Mouse (Mus musculus) heart, postnatal 0 days (tissue): ENCODE measurements around the gene Stox1.

Experiments used
- CTCF ChIP-seq: IDR thresholded peaks from 2 replicates; pipeline ENCODE4 v1.5.1; 2016; ENCODE audit warnings: antibody characterized with exemption, control low read depth, low read depth
- EP300 ChIP-seq: IDR thresholded peaks from 2 replicates; pipeline ENCODE4 v1.6.1; 2016; ENCODE audit warnings: antibody characterized with exemption, low read depth

DNA sequence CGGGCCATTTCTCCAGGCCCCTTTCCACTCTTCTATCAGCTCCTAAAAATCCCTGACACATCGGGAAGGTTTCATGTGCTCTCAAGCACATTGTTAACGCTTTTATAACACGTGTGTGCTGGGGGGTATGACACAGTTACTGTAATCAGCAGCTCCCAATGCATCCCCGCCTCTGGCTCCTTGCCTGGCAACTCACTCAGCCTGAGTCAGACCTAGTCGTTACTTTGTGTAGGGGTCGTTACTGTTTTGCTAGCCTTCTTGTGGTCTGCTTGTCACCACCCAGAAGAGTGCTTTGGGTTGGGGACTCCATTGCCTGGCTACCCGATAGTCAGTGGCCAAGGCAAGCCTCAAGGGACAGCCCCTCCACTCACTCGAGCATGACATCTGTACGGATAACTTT lies 4.9 kb upstream of the Stox1 start:
- TF ChIP-seq CTCF (no peak), EP300 (no peak)
